Mouse (Mus musculus) midbrain, embryonic 13.5 days (tissue): ENCODE data around the gene Atpif1. TPM values are rescaled to one million over a fixed set of nuclear protein-coding genes. Genes with fewer than 3 reads are reported as not detected.
A peak's percentile ranks its signal among the peaks of the same experiment; 100 is the strongest.

Experiments
- ATAC-seq: fragments of 200-750 bp; cut with Nextera tagmentation; 2 replicates; pipeline ENCODE4 v1.8.0; 2017; ENCODE audit warnings: mild to moderate bottlenecking, moderate TSS enrichment, moderate library complexity
- H3K27ac ChIP-seq: fragments of 300-500 bp; sonication (generic); 2 replicates; pipeline ENCODE4 v1.5.1; 2015; ENCODE audit warnings: inconsistent platforms, mild to moderate bottlenecking, moderate library complexity
- H3K27me3 ChIP-seq: fragments of 300-500 bp; sonication (generic); 2 replicates; pipeline ENCODE4 v1.6.1; 2015; ENCODE audit warnings: mild to moderate bottlenecking, inconsistent platforms
- H3K36me3 ChIP-seq: fragments of 300-500 bp; sonication (generic); 2 replicates; pipeline ENCODE4 v1.6.1; 2015; ENCODE audit warnings: mild to moderate bottlenecking, inconsistent platforms
- H3K4me1 ChIP-seq: fragments of 300-500 bp; sonication (generic); replicated peaks from 2 replicates; pipeline ENCODE4 v1.6.1; 2015; ENCODE audit warnings: inconsistent platforms
- H3K4me2 ChIP-seq: fragments of 300-500 bp; sonication (generic); replicated peaks from 2 replicates; pipeline ENCODE4 v1.6.1; 2015; ENCODE audit warnings: moderate library complexity, mild to moderate bottlenecking, inconsistent platforms
- H3K4me3 ChIP-seq: fragments of 300-500 bp; sonication (generic); replicated peaks from 2 replicates; pipeline ENCODE4 v1.5.1; 2015; ENCODE audit warnings: mild to moderate bottlenecking, inconsistent platforms
- H3K9ac ChIP-seq: fragments of 300-500 bp; sonication (generic); replicated peaks from 2 replicates; pipeline ENCODE4 v1.6.1; 2015; ENCODE audit warnings: mild to moderate bottlenecking, inconsistent platforms
- H3K9me3 ChIP-seq: fragments of 300-500 bp; sonication (generic); 2 replicates; pipeline ENCODE4 v1.6.1; 2016; ENCODE audit warnings: mild to moderate bottlenecking, inconsistent platforms
- WGBS: fragments of 180-500 bp; shearing (Covaris S2); methylation state at CpG from one replicate; pipeline ENCODE4 v1.1.7; 2015; 5-methylcytosine and 5-hydroxymethylcytosine counted together
- polyA plus RNA-seq: library from polyadenylated mRNA; unstranded; fragments of >200 nt; fragmentation: Nextera tagmentation; extraction: Ambion mirVana; gene quantifications from 2 replicates; pipeline ENCODE4 v1.2.1, GENCODE M21; 2015

The Atpif1 gene
- polyA plus RNA-seq, 1 experiment from 2014 or later = 1,327 TPM

- WGBS = 44% methylated on average over 8 of the region's 8 CpGs
- no peak for ATAC-seq
- peaks cover 87% of the 10 kb centered on the region for H3K36me3 ChIP-seq
Measured at GRCm38 (mm10) chr4:132545851-132546250, 12.4 kb upstream of the Atpif1 start.

GRCm38 (mm10) chr4:132542724-132543123, 9.3 kb upstream of the Atpif1 start:
- Histone ChIP-seq H3K36me3 (peaks cover 77% of the 10 kb centered on the region), H3K27ac (no peak overlapping the region), H3K4me3 (no peak overlapping the region), H3K27me3 (no peaks in the 10 kb centered on the region), H3K9me3 (no peaks in the 10 kb centered on the region), H3K9ac (no peak overlapping the region), H3K4me1 (peaks cover 2% of the 10 kb centered on the region), H3K4me2 (no peak overlapping the region)
- no peak for ATAC-seq
- WGBS = 68% methylated on average over 1 of the region's 1 CpGs

More at GRCm38 (mm10) chr4:132545851-132546250, 12.4 kb upstream of the Atpif1 start:
- no peaks in the 10 kb centered on the region for H3K9me3 ChIP-seq
- H3K4me2 ChIP-seq = no peak overlapping the region
- H3K4me3 ChIP-seq = no peak overlapping the region
- H3K27ac ChIP-seq = no peak overlapping the region
- H3K9ac ChIP-seq = no peak overlapping the region
- H3K27me3 ChIP-seq = no peaks in the 10 kb centered on the region
- H3K4me1 ChIP-seq = no peaks in the 10 kb centered on the region

DNA sequence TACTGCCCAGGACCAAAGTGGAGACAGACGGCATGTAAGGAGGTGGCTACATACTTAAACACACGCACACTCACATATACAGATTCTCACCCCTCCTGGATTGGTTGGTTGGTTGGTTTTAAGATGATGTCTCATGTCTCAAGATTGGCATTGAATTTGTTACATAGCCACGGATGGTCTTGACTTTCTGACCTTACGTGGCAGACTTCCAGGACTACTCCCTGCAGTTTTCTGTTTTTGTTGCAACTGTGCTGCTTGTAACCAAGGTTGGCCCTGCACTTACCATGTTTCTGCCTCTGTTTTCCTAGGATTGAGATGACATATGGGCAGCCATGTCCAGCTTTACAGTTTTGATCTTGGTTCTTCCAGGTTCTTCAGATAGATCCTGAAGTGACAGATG, 8.0 kb upstream of the Atpif1 start:
- H3K4me2 ChIP-seq = no peak overlapping the region
- no peak overlapping the region for H3K27ac ChIP-seq
- H3K4me3 ChIP-seq = no peak overlapping the region
- no peak overlapping the region for H3K9ac ChIP-seq
- no peaks in the 10 kb centered on the region for H3K9me3 ChIP-seq
- WGBS = 90% methylated on average over 4 of the region's 4 CpGs
- H3K27me3 ChIP-seq = no peaks in the 10 kb centered on the region
- ATAC-seq = no peak
- H3K4me1 ChIP-seq = peaks cover 15% of the 10 kb centered on the region
- peaks cover 64% of the 10 kb centered on the region for H3K36me3 ChIP-seq

- Histone ChIP-seq H3K4me1 (peaks cover 25% of the 10 kb centered on the region), H3K27me3 (no peaks in the 10 kb centered on the region), H3K9ac (no peak overlapping the region), H3K27ac (no peak overlapping the region), H3K4me2 (no peak overlapping the region), H3K9me3 (no peaks in the 10 kb centered on the region), H3K4me3 (no peak overlapping the region), H3K36me3 (peaks cover 49% of the 10 kb centered on the region)
- WGBS = 95% methylated on average over 5 of the region's 5 CpGs
- no peak for ATAC-seq
Measured at GRCm38 (mm10) chr4:132539481-132539880, 6.0 kb upstream of the Atpif1 start.

DNA sequence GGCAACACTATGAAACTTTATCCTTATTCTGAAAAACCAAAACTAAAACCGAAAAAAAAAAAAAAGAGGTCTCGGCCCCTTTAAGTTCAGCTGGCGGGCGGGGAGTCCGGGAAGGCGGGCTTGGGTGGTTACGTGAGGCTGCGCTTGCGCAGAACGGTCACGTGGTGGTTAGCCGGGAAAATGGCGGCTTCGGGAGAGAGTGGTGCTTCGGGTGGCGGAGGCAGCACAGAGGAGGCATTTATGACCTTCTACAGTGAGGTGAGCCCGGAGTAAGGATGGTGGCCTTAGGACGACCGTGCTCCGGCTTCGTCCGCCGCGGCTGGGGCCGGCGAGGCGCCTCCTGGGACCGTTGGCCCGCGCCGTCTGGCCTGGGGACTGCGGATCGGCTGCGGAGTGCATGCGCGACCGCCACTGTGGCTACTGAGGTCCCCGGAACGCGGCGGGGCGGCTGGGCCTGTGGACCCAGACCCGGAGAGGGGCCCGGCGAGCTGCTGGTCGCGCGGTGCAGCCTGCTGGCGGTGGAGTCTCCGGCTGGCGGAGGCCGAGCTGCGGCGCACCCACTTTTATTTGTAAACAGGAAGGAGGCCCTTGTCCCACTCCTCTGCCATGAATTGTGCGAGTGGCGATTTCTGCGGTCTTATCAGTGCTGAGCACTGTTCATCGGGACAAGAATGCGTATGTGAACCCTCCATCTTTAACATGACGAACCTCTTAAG, 2.1 kb upstream of the Atpif1 start, which contains the start of gene Dnajc8:
Dnajc8 (plus strand) TSS at position 145 of the 716 bp plus-strand sequence.
- peak; percentile 72 for ATAC-seq
- Histone ChIP-seq H3K9ac (peak within 1 kb of the TSS; percentile 88), H3K27ac (peak within 1 kb of the TSS; percentile 82), H3K27me3 (no peaks in the 10 kb centered on the region), H3K36me3 (peaks cover 24% of the 10 kb centered on the region), H3K4me2 (peak within 1 kb of the TSS; percentile 70), H3K4me3 (peak within 1 kb of the TSS; percentile 83), H3K9me3 (no peaks in the 10 kb centered on the region), H3K4me1 (peaks cover 44% of the 10 kb centered on the region)
- under 1% methylated on average over 60 of the region's 60 CpGs for whole genome bisulfite sequencing

- H3K9ac ChIP-seq = peak overlapping the region; percentile 96
- ATAC-seq = no peak
- H3K36me3 ChIP-seq = peaks cover 24% of the 10 kb centered on the region
- no peaks in the 10 kb centered on the region for H3K27me3 ChIP-seq
- WGBS = 37% methylated on average over 5 of the region's 5 CpGs
- H3K4me1 ChIP-seq = peaks cover 40% of the 10 kb centered on the region
- peak overlapping the region; percentile 97 for H3K27ac ChIP-seq
- no peaks in the 10 kb centered on the region for H3K9me3 ChIP-seq
- H3K4me3 ChIP-seq = peak overlapping the region; percentile 76
- peak overlapping the region; percentile 82 for H3K4me2 ChIP-seq
Measured at GRCm38 (mm10) chr4:132532496-132532895, 963 bp downstream of the Atpif1 start.

DNA sequence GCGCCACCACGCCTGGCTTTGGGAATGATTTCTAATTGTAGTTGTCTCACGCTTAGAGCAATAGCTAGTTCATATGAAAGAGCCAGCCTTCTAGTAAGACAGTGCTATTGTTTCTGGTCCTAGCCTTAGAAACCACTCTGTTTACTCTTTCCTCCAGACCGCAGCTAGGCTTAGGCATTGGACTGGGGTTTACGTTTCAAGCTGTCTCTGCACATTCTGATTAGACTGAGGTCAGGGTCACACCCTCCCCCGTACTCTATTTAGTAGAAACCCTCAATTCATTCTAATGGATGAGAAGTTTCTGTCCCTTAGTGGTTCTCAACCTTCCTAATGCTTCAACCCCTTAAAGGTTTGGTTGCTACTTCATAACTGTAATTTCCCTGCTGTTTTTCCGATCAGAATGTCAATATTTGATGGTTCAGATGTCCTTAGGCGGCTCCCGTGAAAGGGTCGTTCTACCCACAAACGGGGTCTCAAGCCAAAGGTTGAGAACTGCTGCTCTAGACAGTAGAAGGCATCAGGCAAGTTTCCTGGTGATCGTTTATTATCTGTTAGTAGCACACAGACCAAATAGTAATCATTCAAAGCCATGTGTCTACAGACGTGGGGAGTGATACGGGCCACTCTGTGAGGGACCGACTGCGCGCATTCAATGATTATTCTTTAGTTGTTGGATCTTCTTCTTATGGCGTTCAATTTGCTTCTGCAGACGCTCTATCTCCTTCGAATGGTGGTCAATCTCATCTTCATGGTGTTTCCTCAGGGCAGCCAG, 3.2 kb downstream of the Atpif1 start:
- peaks cover 24% of the 10 kb centered on the region for H3K36me3 ChIP-seq
- peaks cover 25% of the 10 kb centered on the region for H3K4me1 ChIP-seq
- ATAC-seq = no peak
- no peaks in the 10 kb centered on the region for H3K27me3 ChIP-seq
- H3K9me3 ChIP-seq = no peaks in the 10 kb centered on the region
- WGBS = 94% methylated on average over 20 of the region's 20 CpGs
- H3K4me3 ChIP-seq = no peak overlapping the region
- H3K9ac ChIP-seq = no peak overlapping the region
- no peak overlapping the region for H3K27ac ChIP-seq
- no peak overlapping the region for H3K4me2 ChIP-seq

GRCm38 (mm10) chr4:132529344-132529743, 4.1 kb downstream of the Atpif1 start:
- WGBS = 84% methylated on average over 4 of the region's 4 CpGs

GRCm38 (mm10) chr4:132527917-132528522, 5.4 kb downstream of the Atpif1 start:
- no peak for ATAC-seq
- no peaks in the 10 kb centered on the region for H3K27me3 ChIP-seq
- no peak overlapping the region for H3K4me3 ChIP-seq
- H3K9me3 ChIP-seq = no peaks in the 10 kb centered on the region
- 95% methylated on average over 8 of the region's 8 CpGs for WGBS
- H3K36me3 ChIP-seq = peaks cover 24% of the 10 kb centered on the region
- H3K4me2 ChIP-seq = no peak overlapping the region
- H3K9ac ChIP-seq = no peak overlapping the region
- no peak overlapping the region for H3K27ac ChIP-seq
- peaks cover 17% of the 10 kb centered on the region for H3K4me1 ChIP-seq

More at GRCm38 (mm10) chr4:132529344-132529743, 4.1 kb downstream of the Atpif1 start:
- Histone ChIP-seq H3K4me2 (no peak overlapping the region), H3K36me3 (peaks cover 24% of the 10 kb centered on the region), H3K4me3 (no peak overlapping the region), H3K27ac (no peak overlapping the region), H3K9me3 (no peaks in the 10 kb centered on the region), H3K4me1 (peaks cover 23% of the 10 kb centered on the region), H3K9ac (no peak overlapping the region), H3K27me3 (no peaks in the 10 kb centered on the region)
- ATAC-seq = no peak

DNA sequence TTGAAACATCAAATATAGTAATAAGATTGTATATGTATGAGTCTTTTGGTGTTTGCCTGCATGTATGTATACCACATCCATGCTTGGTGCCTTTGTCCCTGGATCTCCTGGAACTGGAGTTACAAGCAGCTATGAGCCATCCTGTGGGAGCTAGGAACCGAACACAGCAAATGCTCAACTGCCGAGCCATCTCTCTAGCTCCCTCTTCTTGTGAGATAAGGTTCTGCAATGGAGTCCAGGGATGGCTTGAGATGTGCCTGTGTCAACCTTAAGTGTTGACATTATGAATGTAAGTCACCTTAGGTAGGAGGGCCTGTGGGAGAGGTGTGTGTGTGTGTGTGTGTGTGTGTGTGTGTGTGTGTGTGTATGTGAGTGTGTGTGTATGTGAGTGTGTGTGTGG, 6.8 kb downstream of the Atpif1 start:
- H3K36me3 ChIP-seq = peaks cover 22% of the 10 kb centered on the region
- H3K4me1 ChIP-seq = peaks cover 7% of the 10 kb centered on the region
- no peak for ATAC-seq
- H3K9me3 ChIP-seq = no peaks in the 10 kb centered on the region
- no peak overlapping the region for H3K4me3 ChIP-seq
- H3K4me2 ChIP-seq = no peak overlapping the region
- 54% methylated on average over 2 of the region's 2 CpGs for WGBS
- no peak overlapping the region for H3K27ac ChIP-seq
- H3K27me3 ChIP-seq = no peaks in the 10 kb centered on the region
- H3K9ac ChIP-seq = no peak overlapping the region

DNA sequence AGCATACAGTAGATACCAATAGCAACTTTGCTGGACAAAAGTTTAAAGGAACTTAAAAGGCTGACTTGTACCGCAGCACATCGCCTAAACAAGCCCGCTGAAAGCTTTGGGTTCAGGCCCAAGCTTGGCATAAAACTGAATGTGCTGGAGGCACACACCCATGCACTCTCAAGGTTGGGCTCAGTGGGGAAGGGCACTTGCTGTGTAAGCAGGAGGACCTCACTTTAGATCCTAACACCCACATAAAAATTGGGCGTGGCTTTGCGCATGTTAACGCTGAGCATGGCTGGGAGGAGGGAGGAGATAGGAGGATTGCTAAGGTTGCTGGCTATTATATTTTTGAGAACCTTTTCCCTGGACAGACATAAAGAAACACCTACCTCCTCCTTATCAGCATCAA, 8.7 kb downstream of the Atpif1 start:
- Histone ChIP-seq H3K9ac (no peak overlapping the region), H3K27ac (no peak overlapping the region), H3K9me3 (no peaks in the 10 kb centered on the region), H3K4me3 (no peak overlapping the region), H3K36me3 (peaks cover 5% of the 10 kb centered on the region), H3K4me2 (no peak overlapping the region), H3K27me3 (no peaks in the 10 kb centered on the region), H3K4me1 (0 out of 2 replicates have a peak, but pooled peaks cover 3% of the 10 kb centered on the region)
- WGBS = 45% methylated on average over 6 of the region's 6 CpGs
- no peak for ATAC-seq

DNA sequence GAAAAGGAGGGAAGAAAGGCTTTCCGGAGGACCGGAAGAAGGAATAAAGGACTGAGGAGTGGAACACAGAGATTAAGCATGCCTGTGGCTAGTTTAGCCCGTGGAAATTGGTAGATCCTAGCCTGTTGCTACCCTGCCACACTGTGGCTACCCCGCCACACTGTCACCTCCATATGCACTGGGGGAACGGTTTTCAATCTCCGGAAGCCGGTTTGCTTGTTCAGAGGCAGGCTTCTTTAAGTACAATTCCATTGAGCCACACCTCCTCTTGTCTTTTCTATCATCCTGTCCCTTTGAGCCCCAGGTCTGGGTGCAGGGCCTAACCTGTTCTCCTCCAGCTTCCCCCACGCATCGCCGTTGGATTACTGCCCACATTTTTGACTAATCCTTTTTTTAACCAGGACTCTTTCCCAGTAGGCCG, 9.1 kb downstream of the Atpif1 start:
- no peaks in the 10 kb centered on the region for H3K27me3 ChIP-seq
- no peaks in the 10 kb centered on the region for H3K9me3 ChIP-seq
- no peak overlapping the region for H3K4me2 ChIP-seq
- H3K4me1 ChIP-seq = 0 out of 2 replicates have a peak, but pooled peaks cover 3% of the 10 kb centered on the region
- 0 out of 2 replicates have a peak, but pooled peaks cover under 1% of the 10 kb centered on the region for H3K36me3 ChIP-seq
- no peak for ATAC-seq
- WGBS = 9% methylated on average over 11 of the region's 11 CpGs
- no peak overlapping the region for H3K9ac ChIP-seq
- no peak overlapping the region for H3K4me3 ChIP-seq
- no peak overlapping the region for H3K27ac ChIP-seq
